Mouse (Mus musculus): ENCODE results near the gene Dguok.

The Dguok gene

DNA sequence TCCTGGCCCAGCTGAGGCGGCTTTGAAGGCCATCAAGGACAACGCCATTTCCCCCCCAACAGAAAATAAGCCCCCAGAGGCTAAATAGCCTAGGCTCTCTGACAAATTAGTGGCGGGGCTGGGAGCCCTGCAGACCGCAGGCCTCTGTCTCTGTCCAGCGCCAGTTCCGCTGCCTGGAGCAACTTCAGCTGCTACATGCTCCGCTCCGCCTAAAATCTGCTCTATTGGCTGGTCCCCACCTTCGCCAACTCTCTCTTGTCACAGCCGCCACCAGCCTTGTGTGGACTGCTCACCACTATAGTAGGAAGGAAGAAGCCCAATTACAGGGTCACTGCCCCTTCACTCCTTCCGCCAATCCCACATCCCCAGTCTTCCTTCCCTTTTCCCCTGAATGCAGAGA is 53.1 kb downstream of the Dguok start:
- DNase-seq = no peak

DNA sequence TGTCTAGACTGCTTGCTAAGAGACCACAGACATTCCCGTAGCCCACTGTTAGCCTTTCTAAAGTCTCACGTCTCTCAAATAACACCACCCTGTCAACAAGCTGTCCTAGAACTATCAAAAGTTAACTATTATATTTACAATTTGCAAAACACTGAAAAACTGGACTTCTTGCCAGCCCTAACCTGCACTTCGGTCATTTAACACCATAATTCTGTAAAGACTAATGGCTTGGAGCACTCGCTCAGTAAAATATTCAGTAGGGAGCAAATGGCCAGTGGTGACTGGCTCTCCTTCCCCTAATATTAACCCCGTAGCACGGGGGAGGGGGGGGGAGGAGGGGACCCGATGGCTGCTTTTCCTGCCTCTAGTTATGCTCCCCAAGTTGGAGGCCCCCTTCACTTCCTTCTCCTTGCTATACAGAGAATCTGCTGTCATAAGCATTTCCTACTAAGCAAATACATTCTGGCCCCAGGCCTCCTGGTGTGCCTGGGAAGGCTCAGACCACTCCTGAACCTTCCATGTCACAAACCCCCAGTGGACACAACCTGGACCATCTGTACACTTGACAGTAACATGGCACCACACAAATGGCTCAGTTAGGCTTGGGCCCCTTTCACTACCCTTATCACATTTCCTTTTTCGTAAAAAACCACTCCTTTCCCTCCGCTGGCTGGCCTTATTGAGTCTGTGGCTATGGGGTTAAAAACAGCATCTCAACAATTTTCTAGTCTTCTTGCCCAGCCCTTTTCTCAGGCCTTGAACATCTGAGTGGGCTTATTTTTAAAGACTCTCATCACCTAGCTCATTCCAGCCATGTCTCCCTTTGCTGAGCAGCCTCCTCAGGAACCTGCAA is 56.1 kb downstream of the Dguok start:
- DNase-seq = no peak

DNA sequence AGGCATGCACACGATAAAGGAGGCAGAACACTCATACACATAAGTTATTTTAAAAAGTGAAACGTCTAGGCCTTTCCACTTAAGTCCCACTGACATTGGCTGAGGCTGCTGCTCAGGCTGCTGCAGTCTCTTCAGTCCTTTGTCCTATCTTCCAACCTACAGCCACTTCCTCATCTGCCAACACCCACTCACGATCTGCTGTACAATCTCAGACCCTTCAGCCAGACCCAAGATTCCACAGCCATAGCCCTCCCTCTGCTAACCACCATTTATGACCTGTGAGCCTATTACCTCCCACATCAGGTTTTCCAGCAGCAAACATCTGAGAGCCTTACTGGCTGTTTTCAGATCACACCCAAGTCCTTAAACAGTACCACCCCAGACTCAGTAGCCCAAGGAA is 57.3 kb downstream of the Dguok start:
- no peak for DNase-seq

DNA sequence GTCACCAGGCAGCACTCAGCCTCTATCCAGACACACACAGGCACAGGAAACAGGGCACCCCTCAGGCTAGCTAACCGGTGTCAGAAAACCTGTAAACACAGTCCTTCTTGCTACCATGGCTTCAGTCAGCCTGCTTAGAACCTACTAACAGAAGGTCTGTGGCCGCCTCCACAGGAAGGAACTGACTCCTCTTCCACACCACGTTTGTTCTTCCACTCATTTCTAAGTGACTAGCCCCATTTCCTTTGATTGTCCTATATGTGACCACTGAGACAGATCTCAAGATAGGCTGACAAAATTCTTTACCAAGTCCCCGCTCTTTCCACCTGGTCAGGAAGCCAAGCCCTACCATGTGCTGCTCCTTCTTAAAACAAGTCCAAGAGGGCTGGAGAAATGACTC is 57.9 kb downstream of the Dguok start:
- DNase-seq = no peak

DNA sequence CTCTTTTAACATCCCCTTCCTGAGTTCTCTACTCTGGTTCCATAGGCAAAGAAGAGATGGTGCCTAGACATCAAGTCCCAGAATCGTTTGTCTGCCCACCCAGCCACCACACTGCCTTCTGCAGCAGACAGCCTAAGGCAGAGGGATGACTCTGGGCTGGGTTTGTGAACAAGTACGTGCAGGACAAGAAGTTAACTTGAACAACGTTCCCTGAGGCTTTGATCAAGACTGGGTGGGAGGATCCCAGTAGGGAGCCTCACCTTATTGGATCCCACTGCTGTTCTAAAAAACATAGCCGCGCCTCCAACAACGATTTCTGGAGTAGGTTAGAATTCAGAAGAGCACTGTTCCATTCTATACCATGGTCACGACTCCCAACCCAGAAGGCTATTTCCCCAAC is 59.7 kb downstream of the Dguok start:
- DNase-seq = no peak

DNA sequence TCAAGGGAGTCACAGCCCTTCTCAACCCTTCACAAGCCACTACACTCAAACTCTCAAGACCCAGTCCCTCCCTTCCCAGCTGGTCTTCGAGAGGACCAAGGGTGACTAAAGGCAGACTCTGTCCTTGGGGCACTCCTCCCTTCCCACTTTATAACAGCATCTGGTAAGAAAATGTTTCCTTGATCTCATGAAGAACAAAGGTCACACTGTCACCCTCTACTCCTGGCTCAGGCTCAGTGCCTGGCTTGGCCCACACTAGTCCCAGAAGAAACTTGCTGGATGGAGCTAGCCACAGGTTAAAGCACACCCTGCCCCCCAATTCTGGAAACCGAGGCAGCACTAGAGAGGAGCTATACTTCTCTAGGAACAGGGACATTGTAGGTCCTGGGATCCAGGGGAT is 61.0 kb downstream of the Dguok start:
- no peak for DNase-seq

DNA sequence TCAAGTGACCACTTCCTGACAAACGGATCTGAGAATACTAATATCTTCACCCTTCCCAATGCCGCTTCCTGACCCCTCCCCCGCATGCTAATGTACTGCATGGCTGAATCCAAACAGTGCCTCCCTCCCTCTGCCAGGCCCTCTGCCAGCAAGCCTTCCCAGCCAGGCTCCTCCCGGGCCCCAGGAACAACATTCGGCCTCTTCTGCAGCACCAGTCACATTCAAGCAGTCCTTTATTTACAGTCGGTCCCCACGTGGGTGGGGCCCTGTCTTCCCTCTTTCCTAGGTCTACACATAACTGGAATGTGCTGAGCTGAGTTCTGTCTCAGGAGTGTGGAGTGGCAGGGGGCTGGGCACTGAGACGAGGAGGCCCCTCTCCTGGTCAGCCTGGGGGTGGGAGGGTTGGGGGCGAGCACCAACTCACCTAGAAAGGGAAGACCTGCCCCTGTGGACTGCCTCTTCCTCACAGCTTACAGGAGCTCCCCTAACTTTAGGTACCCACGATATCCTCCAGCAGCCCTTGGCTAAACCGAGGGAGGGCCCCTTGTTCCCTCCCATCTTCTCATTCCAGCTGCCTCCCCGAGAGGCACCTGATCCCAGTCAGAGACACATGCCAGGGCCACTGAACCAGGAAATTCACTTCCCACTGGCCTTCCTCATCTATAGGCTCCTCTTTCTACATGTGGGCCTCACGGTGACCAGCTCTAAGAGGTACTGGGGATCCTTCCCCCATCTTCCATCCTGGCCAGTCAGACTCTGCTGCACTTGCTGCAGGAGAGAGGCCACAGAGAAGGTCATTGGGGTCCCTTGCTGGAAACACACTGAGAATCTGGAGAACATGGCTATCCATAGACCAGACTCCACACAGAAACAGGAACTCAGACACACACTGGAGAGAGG is 63.1 kb downstream of the Dguok start:
- DNase-seq = peak; percentile 90

DNA sequence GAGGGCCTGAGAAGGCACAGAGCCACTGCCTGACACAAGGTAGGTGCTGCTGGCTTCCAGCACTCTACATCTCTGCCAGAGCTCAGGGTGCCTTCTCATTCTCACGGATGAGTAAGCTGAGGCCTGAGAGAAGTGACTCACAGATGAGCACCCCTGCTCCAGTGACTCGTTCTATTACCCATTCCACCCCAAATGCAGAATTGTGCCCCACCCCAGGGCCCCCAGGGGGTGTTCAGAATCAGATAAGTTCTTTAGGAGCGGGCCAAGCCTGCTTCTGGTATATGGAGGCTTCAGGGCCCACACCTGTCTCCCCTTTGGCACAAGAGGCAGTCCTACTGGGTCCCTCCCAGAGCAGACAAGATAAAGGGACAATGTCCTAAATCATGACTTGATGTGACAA is 64.1 kb downstream of the Dguok start:
- no peak for DNase-seq

DNA sequence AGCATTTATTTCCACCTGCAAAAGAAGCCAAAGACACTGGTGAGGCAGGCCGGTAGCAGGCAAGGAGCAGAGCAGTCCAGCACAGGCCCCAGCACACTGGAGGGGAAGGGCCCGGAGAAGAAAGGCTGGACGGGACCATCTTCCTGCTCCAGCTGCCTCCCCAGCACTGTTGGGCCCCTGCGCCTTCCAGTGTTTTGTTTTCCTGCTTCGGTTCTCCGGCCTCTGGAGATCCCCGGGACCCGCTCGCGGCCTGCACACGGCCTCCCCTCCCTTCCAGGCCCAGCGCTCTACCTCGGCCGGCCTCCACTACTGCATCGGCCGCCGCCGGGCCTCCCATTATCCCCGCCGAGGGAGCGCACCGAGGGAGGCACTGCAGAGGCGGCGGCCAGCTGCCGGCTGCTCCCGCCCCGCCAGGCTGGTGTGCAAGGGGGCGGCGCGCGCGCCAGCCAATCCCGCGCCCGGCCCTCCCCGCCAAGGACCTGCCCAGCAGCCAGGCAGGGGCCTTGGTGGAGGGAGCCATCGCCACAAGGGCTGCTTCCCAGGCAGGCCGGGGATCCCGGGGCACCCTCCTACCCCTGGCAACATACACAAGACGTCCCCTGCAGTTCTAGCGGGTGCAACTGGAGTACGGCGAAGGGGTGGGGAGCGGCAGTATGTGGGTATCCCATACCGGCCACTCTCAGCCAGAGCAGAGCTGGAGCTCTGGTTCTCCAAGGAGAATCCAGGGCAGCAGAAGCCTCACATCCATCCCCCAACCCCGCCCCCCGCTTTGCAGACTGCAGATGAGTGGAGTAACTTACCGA is 65.3 kb downstream of the Dguok start:
- peak; percentile 89 for DNase-seq

DNA sequence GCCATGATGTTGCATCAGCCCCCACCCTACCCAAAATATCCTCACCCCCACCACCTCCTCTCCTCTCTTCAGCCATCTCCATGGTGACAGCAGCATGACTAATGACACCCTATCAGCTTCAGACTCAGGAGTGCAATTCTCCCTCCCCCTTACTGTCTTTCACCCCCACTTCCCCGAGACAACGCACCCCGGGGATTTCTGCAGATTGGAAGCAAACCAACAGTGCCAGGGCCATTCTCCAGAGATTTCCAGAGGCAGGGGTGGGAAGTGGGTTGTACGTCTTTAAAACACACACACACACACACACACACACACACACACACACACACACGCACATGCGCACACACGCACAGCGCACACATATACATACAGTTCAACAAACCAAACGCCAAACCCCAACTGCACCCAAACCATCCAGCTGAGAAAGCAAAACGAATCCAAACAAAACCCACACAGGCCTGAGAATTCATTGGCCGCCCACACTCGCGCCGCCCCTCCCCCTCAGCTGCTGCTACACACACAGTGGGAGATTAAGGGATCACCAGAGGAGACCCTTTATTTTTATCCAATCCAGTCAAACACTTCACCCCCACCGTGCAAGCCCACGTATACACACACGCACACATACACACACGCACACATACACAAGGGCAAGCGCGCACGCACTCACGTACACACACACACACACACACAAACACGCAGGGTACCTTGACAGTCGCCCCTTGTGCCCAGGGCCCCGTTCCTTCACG is 66.1 kb downstream of the Dguok start:
- peak; percentile 71 for DNase-seq

DNA sequence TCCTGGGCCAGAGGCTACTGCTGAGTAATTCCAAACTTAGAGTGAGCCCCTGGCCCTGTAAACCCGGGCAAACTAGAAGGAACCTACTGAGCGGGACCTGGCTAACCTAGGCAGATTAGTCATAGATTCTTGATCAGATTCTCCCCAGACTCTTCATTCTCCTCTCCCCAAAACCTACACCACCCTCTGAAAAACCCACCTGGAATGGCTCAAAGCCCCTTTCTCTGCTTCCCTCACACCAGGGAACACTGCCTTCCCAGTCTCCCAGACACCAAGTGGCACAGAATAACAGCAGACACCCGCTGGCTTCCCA is 66.6 kb downstream of the Dguok start:
- no peak for DNase-seq

DNA sequence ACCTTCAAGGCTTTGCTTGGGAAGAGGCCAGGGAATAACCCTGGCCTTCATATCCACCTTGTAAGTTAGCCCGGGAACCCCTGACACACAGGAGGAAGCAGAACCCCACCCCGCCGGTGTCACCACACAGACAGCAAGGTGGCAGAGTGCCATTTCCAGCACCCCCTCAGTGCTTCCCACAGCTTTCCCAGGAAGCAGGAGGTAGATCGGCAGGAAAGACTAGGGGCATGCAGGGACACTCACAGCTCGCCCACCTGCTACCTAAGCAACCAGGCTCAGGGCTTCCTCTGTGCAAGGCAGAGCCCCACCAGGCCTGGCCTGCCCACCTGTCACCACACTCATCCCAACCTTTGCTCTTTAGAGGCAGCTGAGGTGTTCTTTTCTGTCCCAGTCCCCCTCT is 67.0 kb downstream of the Dguok start:
- DNase-seq = no peak

DNA sequence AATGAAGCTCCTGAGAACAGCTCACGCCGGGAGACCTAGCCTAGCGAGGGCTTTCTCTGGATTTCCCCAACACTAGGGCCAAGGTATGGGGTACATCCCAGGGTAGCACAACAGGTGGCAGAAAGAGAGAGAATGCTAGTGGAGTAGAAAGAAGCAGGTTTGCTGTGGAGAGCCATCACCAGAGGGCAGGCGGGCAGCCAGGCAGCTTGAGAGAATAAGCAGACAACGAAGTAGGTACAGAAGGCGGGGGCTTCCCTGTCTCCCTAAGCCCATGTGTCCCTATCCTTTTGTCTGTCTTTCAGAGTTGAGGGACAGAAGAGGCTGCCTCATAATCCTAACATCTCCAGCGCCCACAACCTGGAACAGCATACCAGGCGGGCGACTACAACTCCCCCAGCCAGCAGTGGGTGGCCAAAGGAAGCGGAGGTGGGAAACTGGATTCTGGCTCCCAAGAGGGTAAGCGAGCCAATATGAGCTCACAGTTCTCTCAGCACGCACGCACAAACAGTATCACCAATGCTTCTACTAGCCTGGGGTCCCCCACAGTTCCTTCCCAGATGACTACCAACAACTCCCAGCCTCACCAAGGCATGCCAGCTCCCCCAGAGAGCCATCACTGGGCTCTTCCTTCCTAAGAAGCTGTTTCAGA is 67.5 kb downstream of the Dguok start:
- DNase-seq = no peak

DNA sequence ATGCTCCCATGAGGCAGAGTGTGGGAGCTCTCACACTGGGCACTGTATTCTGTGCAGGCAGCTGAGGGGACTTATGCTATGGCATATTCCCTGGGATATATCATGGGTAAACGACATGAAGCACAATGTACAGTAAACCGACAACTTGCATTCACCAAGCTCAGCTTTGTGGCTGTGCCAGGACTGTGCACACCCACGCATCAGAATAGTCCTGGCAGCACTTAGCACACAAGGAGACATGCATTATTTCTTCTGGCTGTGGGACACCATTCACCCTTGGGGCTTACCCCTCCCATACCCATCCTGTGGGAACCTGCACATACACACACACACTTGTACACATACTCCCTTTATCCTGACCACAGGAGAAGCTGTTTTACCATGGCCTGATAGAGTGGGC is 68.2 kb downstream of the Dguok start:
- no peak for DNase-seq

DNA sequence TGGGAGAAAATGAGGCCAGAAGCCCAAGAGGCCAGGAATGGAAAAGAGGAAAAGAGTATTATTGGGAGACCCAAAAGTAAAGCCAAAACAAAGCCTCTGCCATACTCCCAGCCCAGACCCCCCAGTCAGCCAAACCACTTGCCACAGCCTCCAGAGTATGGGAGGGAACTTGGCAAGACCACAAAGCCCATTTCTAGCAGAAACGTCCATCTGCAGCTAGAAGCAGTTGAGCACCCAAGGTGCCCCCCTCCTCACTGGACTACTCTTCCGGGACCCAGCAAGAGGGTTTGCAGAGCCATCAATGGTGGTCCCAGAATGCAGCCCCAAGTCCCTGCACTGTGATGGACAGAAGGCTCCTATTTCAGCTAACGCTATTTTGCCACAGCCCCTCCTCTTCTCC is 69.0 kb downstream of the Dguok start:
- DNase-seq = no peak

DNA sequence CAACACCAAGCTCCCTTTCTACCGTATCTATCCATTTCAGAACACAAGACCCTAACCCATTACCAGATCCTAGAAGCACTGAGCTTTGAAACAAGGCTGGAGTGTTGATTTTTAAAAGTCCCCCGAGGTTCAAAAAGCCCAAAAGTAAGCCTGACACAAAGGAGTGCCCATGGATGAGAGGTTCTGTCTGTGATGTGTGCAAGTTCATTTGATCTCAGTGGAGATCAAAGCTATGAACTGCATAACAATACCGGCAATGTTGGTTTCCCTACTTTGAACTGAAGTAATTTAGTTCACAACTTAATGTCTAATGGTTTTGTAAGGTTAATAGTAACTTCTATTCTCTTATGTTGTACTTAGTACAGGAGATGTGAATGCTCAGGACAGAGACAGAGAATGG is 69.5 kb downstream of the Dguok start:
- no peak for DNase-seq

DNA sequence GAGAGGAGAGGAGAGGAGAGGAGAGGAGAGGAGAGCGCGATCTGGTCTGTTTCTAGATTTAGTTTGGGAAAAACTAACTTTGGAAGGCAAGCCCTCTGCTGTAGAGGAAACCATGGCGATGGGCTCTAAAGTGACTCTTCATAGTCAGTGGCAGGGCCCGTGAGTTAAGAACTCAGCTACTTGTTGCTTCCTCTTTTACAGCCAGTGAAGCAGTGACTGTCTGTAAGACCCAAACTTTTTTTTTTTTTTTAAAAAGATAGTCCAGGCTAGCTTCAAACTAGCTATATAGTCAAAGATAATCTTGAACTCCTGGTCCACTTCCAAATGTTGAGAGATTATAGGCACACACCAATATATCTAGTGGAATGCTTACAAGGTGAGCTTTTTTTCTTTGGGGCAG is 70.2 kb downstream of the Dguok start:
- DNase-seq = no peak

DNA sequence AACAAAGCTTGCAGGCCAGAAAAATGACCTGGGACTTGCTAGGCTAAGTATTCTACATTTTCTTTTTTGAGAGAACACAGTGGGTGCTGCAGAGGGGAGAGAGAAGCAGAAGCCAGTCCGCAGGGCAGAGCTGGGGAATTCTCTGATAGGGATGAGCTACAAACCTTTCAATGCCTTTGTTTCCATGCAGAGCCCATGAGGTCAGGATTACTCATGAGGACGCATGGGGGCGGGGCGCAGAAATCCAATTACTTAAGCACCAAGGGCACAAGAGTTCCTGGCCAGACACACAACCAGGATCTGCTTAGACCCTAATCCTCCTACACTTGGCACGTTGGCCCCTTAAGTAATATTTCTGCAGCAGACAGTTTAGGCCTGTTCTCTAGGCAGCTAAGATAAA is 71.6 kb downstream of the Dguok start:
- no peak for DNase-seq

DNA sequence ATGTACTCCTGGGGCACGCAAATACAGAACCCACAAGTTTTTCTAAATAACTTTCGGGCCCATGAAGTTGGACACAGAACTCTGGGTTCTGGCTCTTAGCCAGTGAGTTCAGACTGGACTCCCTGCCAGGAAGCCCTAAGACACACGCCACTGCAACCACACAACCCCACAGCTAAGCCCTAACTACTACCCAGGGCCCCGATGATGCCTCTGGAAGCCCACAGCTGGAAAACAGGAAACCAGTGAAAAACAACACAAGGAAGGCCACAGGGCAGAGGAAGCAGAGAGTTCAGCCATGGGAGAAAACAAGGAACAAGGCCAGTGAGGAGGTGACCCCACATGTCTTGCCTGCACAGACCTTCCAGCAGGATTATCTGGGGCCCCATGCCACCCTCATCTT is 73.2 kb downstream of the Dguok start:
- no peak for DNase-seq

DNA sequence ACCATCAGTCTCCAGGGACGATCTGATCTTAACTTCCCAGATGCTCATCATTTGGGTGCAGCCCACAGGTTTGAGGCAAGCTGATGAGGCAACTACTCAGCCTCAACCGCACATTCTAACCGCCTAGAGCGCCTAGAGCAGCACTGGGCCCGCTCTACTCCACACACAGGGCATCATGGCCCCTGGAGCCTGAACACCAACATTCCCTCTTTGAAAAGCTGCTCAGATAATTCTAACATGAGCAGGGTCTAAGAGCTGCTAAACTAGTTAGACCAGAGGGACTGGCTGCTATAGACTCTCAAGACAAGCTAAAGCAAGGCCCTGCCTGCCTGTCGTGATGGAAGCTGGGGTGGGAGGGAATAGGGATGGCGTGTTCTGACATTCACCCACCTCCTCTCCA is 73.8 kb downstream of the Dguok start:
- DNase-seq = no peak

Measured in lung, postnatal 14 days (tissue).